Mouse (Mus musculus) ZHBTc4 (cell line): ENCODE data around the gene Zfp661.
A peak's percentile ranks its signal among the peaks of the same experiment; 100 is the strongest.
"Not testable (repeated sequence)": the region's sequence is repeated elsewhere in the genome, so short reads cannot be mapped to it uniquely, and the experiment has no call there.

Experiments
- DNase-seq: peaks from one replicate; pipeline ENCODE4 v3.0.0-alpha.2; 2011; ENCODE audit warnings: low read depth, low spot score

The Zfp661 gene

DNA sequence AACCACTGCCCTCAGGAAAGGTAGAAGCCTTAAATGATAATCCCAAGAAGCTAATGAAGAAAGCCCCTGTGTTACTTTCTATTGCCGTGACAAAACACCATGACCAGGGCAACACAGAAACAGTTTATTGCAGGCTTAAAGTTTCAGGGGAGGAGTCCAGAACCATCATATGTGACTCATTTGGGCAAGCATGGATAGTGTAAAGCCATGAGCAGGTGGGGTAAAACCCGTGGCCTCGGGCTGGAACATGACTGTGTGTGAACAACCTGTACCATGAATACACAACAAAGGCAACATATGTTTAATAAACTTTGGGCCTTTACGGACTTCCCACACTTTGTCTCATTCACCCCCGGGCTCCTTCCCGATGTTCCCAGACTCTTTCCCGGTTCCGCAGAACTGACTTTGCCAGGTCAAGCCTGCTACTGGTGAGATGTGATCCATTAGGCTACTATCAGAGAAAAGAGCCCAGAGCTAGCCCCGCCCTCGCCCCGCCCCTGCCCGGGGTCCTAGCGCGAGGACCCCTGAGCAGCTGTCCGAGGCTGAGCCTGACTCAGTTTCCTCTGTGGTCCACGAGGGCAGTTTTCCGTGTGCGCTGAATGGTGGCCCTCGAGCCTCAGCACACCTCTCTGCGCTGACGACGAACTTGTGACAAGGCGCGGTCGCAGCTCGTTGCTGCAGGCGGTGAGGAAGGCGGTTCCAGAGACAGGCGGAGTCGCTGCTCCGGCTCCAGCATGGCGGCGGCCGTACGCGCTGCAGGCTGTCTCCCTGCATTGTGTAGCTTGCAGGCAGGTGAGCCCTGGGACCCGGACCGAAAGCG, at the start of gene Zfp661, which contains the start of gene Mrps5:
Zfp661 (minus strand) TSS at position 401 of the 820 bp plus-strand sequence.
Mrps5 (plus strand) TSS at position 529 of the 820 bp plus-strand sequence.
- peak; percentile 90 for DNase-seq

DNA sequence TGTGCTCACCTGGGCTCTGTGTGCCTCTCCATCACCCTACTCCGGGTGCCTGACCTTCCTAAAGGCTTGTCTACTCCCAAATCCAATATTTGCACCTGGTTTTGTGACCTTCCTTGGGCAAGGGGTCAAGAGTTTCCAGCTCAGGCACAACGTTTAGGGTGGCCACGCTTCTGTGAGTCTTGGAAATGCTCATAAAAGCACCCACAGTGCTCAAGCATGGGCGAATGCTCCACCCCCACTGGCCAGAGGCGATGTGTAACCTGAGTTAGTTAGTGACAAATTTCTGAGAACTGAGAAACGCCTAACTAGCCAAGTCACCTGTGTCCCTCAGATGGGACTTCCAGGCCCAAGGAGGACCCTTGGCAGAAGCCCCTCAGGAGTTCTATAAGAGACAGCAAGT, 48.7 kb upstream of the Zfp661 start:
- no peak for DNase-seq

DNA sequence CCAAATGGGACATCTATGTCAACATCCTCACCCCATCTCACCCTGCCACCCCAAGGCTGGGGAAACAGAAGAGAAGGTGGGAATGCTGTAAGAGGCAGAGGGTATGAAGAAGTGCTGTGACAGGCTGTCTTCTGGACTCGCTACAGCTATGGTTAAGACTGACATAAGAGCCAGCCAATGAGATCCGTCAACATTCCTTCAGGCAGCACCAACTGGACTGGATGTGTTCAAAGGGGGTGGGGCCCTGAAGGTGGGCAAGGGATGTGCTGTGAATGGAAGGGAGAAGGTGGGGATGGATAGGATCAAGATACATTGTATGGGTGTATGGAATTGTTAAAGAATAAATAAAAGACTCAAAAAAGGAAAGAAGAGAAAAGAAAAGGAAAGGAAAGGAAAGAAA, 45.7 kb upstream of the Zfp661 start:
- peak; percentile 53 for DNase-seq

DNA sequence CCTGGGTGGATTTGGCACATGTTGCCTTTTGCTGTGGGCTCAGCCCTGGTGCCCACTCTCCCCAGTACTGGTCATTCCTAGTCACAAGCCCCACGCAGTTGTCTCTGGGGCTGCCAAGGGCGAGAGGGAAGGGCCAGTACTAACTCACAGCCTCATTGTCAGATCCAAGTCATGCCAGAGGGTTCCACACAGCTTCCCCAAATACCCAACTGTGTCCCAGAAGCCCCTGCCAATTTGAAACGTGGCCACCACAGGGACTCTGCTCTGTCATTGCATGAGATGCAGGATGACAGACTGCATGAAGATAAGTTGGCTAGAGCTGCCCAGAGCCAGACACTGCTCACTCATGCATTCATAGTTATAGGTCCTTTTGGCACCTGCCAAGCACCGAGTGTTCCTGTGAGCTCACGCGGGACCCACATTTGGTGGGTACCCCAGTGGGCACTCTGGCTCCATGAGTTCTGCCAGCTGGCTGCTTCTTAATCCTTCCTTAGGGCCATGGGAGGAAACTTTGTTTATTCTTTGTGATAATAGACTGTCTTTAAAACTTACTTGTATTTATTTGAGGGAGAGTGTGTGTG, 41.2 kb upstream of the Zfp661 start:
- DNase-seq, result no peak

DNA sequence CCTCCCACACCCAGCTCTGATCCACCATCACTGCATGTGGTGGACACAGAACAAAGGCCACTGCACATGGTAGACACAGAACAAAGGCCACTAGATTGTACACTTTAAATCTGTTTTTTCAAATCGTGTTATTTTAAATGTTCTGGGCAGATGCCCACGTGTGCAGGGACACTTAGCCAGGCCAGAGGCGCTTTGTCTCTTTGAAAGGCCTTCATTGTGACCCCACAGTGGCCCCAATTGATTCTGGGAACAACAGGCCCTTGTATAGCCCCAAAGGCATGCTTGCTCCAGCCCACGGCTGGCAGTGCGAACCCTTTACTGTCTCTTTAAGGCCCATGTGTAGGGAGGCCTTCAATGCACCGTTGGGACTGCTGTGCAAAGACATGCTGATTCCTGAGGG, 40.5 kb upstream of the Zfp661 start:
- DNase-seq, result no peak

DNA sequence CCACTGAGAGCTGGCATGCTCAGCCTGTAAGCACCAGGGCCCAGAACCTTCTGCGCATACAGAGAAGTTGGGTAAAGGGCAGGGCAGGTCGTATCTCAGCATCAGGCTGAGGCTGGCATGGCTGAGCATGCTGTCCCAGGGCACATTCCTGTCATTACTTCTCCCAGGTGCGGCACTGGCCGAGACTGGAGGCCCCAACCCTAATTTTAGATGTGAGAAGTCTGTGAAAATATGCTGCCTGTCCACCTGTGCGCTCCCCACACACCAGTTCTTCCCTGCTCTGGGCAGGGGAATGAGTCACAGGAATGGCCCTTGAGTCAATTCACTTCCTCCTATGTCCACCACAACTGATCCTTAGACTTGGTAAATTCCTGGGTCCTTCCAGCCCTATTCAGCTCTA, 38.8 kb upstream of the Zfp661 start:
- DNase-seq, result no peak

DNA sequence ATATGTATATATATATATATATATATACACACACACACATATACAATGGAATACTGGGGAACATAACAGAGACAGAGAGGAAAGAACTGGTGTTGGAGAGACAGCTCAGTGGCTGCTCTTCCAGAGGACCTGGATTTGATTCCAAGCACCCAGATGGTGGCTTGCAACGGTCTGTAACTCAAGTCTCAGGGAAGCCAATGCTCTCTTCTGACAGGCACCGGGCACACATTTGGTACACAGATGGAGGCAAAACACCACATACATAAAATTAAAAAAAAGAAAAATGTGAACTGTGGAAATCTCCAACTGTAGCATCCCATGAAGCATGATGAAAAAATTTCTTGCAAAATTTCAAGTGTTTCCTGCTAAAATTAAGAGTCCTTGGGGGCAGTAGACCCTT, 37.9 kb upstream of the Zfp661 start:
- DNase-seq, result no peak

DNA sequence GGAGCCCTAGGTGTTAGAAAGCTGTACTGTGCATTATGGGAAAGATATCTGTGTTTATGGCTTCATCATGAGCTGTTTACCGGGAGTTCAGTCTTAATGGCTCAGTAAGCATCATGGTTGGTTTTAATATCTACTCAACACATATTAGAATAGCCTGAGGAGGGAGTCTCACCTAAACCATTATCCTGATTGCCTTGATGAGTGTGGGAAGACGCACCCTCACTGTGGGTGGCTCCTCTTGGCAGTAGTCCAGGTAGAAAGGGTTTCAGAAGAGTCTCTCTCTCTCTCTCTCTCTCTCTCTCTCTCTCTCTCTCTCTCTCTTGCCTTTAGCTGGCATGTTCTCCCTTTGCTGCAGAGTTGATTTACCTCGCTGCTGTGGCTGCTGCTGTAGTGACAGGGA, 35.2 kb upstream of the Zfp661 start:
- no peak for DNase-seq

DNA sequence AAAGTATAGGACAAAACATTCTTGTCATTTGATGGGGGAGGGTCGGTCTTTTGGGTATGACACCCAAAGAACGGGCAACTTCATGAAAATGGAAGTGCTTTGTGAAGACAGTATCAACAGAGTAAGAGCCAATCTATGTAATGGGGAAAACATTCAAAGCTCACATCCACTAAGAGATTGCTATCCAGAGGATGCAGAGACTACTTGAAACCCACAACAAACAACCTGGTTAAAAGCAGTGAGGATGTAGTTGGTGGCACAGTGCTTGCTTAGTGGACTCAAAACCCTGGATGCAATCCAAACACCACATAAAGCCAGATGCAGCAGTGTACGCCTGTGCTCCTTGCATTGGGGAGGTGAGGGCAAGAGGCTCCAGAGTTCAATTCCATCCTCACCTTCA, 32.4 kb upstream of the Zfp661 start:
- DNase-seq, result no peak

DNA sequence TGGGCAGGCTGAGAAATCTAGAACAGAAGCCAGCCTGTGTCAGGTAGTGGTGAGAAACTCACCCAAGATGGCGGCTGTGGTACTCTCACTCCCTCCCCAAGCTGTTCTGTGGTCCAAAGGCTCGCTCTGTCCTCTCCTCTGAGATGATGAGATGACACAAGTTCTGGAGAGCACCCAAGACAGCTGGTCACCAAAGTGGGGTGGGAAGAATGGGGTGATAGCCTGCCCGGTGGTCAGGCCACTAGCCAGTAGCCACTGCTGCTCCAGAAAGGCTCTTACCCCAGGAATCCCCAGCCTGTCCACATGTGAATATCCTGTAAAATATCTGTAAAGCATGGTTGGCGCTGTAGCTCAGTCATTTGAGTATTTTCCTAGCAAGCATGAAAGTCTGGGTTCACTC, 25.4 kb upstream of the Zfp661 start:
- DNase-seq, result no peak

DNA sequence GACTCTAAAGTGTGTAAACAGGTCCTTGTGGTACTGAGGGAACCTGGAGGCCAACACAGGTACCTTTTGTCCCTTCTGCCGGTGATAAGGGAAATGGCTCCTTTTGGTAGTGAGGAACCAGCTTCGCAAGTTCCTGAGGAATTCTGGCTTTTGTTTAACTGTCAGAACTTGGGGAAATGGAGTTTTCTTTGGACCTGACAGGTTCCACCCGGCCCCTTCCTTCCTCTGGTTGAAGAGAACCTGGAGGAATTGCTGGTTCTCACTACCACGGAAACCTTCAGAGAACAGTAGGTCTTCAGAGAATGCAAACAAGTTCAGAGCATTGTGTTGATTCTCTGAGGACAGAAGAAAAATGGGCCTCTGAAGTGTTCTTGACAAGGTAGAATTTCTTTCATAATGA, 24.5 kb upstream of the Zfp661 start:
- no peak for DNase-seq

DNA sequence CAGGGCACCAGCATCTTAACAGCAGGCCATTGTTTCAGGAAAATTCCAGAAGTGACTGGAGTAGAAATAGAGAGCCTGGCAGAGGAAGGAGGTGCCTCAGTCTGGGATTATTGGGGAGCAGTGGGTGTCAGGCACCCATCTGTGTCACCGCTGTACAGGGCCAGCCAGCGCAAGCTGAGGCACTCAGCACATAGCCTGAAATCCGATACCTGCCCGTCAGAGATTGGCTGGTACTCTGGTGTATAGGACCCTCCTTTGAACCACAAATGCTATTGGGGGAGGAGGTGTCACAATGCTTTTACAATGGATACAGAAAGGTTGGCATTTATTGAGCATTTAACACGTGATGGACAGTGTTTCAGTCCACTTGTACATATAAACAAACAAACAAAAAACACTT, 22.1 kb upstream of the Zfp661 start:
- DNase-seq, result peak; percentile 21

DNA sequence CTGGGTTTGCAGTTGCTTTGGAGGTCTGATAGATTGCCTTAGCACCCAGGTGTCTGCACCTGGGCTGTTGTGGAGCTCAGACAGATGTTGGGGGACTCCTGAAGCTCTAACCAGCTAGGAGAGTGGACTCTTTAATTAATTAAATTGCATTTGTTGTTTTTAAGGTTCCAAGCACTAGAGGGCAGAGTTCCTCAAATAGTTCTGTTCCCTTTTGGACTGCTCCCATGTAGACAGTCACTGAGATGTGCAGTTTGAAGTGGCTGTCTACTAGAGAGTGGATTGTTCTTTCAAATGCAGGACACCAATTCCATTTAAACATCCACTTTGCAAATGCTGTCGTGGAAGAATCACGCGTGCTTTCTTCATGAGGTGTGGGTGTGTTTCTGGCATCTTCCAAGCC, 21.3 kb upstream of the Zfp661 start:
- DNase-seq, result peak; percentile 69

DNA sequence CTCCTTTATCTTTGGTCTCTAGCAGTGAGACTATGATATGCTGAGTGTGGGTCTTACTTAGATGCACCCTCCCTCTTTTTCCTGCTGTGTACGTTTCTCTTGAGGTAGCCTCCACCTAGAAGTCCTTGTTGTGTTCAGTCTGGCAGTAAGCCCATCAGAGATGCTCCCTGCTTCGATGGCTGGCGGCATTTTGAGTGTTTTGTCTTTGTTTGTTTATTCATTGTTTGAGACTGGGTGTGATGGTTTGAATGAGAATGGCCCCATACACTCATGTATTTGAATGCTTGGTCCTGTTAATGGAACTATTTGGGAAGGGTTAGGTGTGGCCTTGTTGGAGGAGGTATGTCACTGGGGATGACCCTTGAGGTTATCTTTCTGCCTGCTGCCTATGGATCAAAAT, 18.3 kb upstream of the Zfp661 start:
- peak; percentile 96 for DNase-seq

DNA sequence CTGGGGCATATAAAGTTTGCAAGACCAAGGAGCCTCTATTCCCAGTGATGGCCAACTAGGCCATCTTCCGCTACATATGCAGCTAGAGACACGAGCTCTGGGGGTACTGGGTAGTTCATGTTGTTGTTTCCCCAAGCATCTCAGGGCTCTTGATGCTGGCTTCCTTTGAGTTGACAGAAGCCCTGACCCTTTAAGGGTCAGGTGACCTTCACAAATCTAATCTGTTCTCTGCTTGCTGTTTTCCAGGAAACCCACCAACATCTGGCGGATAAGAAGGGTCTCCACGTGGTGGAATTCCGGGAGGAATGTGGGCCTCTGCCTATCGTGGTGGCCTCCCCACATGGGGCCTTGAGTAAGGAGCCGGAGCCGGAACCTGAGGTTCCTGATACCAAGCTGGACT, 16.5 kb upstream of the Zfp661 start:
- not testable (repeated sequence) for DNase-seq

DNA sequence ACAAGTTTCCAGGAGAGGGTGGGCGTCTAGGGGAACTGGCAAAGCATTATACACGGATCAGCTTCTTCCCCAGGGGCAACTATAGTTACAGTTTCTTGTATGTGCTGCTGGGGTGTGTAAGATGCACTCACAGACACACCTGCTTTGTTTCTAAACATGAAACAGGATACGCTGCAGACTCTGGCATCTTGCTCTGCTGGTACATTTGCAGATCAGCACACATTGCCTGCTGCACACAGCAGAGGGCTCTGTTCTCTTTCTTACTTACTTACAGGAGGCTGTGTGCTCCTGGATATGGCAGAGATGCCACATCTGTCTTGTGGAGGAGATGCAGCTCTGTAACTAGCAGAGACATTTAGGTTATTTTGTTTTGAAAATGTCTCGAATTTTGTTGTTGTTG, 3.9 kb upstream of the Zfp661 start:
- DNase-seq, result peak; percentile 39

DNA sequence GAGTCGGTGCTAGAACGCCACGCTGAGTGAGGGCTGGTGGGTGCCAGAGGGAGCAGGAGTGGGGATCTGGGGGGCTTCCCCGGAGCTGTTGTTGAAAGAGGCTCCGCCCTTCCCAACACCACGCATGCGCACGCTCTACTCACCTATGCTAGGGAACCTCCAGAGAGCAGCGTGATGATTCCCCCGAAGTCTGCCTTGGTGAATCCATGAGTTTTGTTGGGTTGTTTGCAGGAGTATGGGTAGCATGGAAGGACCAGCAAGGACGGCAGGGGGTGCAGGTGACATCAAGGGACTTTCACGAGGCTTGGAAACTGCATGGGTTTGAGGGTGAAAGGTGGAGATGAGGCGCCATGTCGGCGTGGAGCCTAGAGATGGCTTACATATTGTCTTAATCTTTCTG, 3.3 kb upstream of the Zfp661 start:
- peak; percentile 73 for DNase-seq

DNA sequence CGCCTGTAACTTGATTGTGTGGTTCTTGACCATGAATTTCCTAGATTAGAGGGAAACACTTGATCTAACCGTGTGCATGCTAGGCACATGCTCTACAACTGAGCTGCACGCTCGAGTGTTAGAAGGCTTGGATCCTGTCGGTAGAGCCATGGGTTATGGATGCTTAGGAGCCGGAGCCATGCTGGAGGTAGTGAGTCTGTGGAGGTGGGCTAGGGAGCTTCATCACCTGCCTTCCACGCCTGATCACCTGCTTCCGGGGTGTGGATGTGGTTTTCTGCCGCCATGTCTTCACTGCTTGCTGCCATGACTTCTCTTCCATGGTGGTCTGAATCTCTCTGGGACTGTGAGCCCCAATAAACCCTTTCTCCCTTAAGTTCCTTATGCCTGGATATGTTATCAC, 2.0 kb upstream of the Zfp661 start:
- no peak for DNase-seq

DNA sequence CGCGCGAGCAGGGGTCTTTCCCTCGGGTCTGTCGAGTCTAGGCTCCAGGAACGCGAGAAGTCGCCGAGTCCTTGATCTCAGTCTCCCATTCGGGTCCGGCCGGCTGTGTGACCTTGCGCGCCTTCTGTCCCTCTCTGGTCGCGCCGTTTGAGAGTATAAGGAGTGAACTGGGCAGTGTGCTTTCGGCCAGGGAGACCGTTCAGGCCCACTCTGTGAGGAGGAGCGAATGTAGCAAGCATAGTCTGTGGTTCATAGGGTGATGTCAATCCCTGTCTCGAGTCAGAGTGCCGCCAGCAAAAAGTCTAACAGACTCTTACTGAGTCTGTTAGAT, 585 bp upstream of the Zfp661 start:
- DNase-seq, result no peak

DNA sequence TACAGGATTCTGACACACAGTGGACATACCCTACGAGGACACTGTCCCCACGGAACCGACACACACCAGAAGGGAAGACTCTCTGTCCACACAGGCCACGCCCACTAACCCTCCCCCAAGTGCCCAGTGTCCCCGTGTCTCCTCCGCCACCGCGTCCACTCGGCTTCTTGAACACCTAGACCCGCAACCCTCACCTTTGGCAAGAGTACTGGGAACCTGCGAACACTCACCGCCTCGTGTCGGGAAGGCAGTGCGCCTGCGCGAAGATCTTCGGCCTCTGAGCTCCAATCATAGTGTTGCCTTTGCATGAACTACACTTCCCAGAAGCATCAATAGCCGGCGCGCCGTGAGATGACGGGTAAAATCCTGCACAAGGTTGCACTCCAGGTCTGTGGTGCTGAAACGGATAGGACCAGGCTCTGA, 2.4 kb downstream of the Zfp661 start:
- DNase-seq, result peak; percentile 98

DNA sequence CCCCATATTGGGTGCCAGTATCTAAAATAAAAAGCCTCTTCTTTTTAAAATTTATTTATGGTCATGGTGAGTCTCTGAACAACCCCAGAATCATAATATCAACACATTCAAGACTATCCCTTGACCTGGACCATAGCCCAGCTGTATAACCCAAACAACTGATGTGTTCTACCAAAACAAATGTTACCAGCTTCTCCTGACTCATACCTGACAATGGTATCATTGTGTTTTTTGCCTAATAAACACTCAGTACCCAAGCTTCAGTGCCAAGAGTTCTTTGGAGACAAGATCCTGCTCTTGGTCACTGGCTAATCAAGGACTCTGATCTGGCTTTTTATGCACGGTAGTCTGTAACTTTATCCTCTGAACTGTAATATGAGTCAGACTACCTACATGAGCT, 13.6 kb downstream of the Zfp661 start:
- DNase-seq, result no peak

DNA sequence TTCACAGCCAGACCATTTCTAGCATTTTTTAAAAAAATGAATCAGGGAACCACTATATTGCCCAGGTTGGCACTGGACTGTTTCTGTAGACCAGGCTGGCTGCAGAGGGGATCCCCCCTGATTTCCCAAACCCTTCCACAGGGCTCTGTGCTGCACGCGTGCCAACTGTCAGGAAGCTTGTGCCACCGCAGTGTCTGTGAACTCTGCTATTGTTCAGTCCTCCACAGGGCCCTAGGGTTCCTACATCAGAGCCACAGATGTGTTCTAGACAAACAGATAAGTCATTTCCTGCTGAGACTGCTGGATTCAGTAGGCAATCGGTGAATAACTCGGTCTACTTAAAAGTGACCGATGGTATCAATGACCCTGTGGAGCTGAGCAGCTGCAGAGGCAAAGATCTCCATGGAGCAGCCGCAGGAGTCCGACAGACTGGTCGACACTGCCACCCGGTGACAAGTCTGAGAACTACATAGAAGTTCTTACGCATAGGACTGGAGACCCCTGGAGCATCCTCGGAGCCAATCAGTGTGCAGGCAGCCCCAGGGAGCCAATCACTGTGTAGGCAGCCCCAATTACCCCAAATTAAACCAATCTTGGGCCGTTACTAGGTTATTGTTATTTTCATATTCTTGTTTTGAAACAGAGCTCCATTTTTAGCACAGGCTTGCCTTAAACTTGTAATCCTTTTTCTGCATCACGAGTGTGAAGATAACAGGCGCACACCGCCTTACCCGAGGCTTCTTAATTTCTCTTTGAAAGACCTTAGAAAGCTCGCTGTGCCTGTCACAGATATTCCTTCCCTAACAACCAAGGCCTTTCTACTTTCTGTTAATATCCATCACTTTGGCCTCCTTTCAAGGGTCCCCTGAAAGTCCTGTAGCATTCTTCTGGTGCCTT, 27.6 kb downstream of the Zfp661 start:
- DNase-seq, result peak; percentile 89

DNA sequence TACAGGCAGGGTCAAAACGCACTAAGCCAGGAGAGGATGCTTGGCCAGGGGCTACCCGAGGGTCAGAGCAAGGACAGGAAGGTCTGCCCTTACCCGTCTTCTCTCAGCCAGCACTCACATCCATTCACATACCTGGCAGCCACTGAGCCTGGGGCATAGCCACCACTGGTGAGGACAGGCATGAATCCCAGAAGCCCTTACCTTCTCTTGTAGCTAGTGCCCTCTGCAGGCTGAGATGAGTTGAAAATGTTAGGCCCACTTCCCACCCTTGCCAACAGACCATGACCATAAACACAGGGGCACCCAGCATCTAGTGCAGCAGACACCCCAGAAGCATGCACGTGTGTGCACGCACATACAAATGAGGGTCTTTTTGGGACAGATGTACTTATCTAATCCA, 35.8 kb downstream of the Zfp661 start:
- no peak for DNase-seq
